Mouse (Mus musculus): Measurements from ENCODE around the gene Rbms1. TPM values are rescaled to one million over a fixed set of nuclear protein-coding genes. Genes with fewer than 3 reads are reported as not detected.
A peak's percentile ranks its signal among the peaks of the same experiment; 100 is the strongest.

Gene Rbms1
- total RNA-seq, 2 experiments from 2014 or later = 95.2 to 98.9 TPM

GRCm38 (mm10) chr2:60918401-60918800, 44.6 kb downstream of the Rbms1 start:
- DNase-seq = peak; percentile 20

DNA sequence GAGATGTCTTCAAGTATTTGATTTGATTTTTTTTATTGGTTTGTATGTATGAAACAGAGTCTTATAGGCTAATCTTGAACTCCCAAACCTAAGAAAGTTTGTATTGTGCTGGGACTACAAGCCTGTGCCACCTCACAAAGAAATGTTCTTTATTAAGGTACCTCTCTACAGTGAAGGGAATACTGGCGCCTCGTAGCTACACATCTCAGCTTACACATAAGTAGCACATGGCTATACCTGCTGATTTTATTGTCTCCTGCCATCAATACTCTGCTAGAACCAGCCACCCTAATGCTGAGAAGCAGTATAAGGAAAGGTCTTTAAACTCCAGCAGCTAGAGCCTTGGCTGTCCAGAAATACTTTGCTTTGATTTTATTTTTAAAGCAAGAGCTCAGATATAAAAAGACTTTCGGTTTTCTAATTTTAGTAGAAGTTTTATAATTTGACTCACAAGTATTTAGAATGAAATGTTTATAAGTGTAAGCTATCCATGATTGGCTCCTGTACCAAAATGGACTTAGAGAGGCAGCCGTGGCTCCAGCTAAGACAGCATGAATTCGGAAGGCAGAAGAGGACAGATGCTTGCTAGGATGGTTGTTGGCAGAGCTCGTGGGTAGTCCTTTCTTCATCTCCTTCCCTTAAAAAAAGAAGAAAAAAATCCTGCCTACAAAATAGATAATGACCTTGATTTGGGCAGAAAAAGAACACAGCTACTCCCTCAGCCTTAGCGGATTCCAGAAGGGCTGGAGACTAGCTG, 48.3 kb downstream of the Rbms1 start:
- no peak for DNase-seq

- no peak for DNase-seq
Measured at GRCm38 (mm10) chr2:60913281-60913680, 49.7 kb downstream of the Rbms1 start.

DNA sequence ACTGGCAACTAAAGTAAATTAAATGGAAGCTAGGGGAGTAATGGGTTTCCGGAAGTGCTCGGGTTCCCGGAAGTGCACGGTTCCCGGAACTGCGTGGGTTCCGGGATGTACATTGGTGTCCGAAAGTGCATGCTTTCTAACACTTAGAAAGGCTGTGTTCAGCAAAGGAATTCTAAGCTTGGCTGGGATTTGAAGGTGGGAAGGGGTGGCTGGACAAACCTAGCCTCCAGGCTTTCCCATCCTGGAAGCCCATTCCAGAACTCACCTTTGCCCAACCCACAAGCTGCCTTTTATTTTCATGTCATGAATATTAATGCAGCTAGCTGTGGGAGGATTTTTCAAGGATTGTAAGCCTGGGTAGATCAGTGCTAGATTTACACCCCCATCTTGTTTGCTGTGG, 51.3 kb downstream of the Rbms1 start:
- no peak for DNase-seq

DNA sequence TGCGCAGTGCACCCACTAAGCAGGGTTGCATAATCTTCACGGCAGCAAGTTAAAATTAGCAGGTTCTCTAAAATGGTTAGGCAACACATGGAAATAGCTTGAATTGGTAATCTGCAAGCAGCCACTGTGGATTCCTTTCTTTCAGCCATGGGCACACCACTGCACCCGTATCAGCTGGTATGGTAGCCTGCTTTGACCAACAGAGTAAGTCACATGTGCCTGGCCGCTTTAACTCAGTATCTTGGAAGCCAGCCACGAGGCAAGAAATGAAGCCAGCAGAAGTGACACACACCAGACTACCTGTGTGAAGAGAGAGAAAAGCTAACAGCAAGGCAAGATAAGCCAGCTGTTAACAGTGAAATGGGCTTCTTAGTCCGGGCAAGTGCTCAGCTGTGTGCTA, 52.2 kb downstream of the Rbms1 start:
- DNase-seq = peak; percentile 87

DNA sequence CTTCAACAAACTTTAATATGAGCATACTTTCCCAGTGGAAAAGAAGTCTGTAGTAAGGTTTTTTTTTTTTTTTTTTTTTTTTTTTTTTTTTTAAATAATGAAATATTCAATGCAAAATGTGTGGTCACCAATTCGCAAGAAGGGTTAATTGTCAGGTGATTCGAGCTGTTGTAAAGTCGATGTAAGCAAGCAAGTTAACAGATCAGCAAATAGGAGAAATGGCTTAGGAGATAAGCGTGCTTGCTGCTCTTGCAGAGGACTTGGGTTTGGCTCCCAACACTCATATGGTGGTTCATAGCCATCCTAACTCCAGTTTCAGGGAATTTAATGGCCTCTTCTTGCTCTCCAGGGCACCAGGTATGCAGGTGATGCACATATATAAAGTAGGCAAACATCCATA, 54.4 kb downstream of the Rbms1 start:
- no peak for DNase-seq

GRCm38 (mm10) chr2:60908116-60908515, 54.9 kb downstream of the Rbms1 start:
- no peak for DNase-seq

DNA sequence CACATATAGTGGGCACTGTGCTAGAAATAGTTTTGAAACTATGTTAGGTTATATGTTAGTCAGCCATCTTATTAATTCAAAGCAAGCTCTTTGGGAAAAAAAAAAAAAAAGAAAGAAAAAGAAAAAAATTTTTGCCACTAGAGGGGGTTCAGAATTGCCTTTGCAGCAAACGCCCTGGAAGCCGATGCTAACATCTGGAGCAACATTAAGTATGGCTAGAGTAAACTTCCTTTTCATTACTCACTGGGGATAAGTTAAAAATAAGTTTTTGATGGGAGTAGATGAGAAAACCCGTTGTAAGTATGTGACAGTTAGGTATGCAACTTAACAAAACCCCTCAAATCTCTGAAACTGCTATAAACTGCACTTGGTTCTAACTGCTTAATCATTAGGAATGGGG, 57.7 kb downstream of the Rbms1 start:
- DNase-seq = no peak

DNA sequence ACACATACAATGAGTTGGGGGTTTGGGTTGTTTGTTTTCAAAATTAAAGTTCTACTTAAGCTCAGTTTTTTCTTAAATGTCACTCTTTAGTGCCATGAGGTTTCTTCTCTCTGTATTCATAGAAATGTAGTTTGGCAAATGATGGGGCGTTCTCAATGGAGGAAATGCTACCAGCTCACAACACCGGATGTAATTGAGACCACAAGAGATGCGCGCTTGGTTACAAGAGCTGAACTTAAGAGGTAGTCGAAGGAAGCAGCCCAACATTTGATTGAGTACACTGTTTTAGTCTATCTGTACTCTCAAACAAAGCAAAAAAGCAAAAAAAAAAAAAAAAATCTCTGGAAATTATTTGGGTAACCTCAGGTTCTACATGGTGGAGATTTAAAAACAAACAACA, 58.9 kb downstream of the Rbms1 start:
- DNase-seq = no peak

- DNase-seq = no peak
Measured at GRCm38 (mm10) chr2:60903535-60903934, 59.5 kb downstream of the Rbms1 start.

DNA sequence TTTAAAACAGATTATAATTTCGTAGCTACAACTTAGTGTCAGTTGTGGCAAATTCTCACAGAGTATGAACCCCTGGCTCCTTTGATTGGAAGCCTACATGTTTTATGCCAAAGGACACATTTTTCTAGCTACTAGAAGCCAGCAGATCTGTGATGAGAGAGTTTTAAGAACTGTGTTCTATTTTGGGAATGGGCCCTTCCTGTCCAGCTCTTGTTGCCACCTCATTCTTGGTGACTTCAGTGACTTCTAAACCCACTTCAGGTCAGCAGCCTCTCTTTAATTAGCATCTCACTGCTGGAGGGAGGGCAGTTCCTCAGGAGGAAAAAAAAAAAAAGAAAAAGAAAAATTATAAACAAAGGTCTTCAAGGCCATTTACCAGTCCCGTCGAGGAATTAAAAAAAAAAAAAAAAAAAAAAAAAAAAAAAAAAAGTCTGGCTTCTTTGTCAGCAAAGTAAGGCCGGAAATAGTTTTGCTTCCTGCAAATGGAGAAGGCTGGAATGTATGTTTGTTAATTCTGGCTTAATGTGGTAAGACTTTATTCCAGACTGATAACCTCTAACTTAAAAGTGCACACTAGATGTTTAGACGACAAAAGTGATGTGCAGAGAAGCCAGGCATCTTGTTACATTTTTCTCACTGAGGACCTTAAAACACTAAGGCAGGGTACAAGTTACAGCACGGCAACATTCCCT, 60.4 kb downstream of the Rbms1 start:
- no peak for DNase-seq

GRCm38 (mm10) chr2:60901511-60901951, 61.5 kb downstream of the Rbms1 start:
- peak; percentile 54 for DNase-seq

GRCm38 (mm10) chr2:60901013-60901412, 62.0 kb downstream of the Rbms1 start:
- DNase-seq = no peak

DNA sequence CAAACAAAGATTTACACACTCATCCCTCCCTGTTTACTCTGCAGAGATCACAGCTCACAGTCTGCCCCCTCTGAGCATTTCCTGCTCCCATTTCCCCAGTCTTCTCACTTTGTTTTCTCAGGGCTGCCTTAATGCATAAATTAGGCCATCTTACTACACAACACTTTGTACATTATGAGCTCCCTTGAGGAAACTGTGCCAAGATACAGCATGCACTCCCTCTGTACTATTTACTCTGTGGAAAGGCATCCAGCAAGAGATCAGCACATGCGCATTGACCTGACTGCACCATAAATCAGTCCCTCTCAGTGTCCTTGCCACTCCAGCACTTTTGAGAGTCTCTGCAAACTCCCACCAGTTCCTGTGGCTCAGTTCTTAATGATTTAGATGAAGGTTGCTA, 70.0 kb downstream of the Rbms1 start:
- DNase-seq = no peak

DNA sequence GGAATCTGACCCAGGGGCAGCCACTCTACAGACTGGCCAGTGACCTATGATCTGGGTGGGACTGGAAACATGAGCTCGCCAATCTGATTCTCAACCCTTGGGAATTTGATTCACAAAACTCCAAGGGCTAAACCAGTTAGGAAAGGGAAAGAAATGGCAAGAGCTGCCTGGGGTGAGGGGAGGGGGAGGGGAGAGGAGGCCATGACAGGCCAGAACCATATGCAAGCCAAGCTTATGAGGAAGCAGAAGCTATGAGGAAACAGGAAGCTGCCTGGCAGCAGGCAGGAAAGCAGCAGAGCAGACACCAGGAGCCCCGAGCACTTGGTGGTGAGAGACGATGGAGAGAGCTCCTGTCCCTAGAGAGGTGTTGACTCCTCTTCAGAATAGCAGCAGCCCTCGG, 79.1 kb downstream of the Rbms1 start:
- no peak for DNase-seq

GRCm38 (mm10) chr2:60883043-60883365, 80.0 kb downstream of the Rbms1 start:
- no peak for DNase-seq

DNA sequence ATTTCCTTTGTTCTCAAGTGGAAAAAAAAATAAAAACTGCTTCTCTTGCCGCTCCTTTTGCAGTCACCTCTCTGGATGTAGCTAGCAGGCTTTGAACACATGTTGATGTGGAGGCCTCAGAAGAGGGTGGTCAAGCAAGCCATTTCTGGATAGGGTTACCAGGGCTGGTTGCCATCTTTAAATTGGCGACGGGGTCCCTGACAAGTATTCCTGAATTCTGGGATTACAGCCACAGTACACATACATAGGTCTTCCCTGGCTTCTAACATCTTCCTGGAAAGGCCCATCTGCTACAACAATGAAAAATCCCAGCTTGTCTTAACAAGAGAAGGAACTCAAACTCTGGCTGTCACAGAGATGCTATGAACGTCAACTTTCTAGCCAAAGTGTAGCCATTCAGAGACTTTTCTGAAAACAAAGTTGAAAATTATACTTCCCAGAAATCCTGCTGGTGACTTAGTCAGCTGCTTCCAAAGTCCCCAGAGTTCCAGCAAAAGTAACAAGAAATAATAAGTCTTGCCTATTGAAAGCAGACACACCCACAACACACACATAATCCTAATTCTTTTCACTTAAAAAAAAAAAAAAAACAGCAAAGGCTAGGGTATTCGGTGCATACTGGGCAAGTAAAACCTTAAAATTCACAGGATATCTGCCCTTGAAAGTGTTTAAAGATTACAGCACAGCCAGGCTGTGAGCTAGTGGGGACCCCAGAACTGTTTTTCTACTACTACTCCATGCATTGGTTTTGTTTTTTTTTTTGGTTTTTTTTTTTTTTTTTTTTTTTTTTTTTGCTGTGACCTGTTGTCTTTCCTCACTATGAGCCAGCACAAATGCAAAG, 80.6 kb downstream of the Rbms1 start:
- no peak for DNase-seq

DNA sequence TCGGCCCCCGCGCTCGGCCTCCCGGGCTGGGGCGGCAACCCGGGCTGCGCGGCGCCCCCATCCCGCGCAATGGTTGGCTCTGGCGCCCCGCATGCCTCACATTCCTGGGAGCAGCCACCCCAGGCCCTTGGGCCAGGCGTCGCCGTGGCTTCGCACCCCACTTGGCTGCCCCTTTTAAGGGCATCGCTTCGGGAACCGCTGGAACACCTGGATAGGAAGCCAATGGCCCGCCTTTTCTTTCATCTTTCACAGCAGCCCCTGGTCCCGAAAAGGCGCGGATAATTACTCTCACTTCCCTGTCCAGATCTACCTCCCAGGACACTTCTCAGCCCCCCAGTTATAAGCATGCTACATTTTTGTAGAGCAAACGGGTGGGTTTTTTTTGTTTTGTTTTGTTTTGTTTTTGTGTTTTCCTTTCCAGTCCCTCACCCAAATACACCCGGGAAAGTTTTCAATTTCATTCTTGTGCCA, 81.4 kb downstream of the Rbms1 start:
- DNase-seq = no peak

- DNase-seq = peak; percentile 78
Measured at GRCm38 (mm10) chr2:60880789-60881570, 82.0 kb downstream of the Rbms1 start.

DNA sequence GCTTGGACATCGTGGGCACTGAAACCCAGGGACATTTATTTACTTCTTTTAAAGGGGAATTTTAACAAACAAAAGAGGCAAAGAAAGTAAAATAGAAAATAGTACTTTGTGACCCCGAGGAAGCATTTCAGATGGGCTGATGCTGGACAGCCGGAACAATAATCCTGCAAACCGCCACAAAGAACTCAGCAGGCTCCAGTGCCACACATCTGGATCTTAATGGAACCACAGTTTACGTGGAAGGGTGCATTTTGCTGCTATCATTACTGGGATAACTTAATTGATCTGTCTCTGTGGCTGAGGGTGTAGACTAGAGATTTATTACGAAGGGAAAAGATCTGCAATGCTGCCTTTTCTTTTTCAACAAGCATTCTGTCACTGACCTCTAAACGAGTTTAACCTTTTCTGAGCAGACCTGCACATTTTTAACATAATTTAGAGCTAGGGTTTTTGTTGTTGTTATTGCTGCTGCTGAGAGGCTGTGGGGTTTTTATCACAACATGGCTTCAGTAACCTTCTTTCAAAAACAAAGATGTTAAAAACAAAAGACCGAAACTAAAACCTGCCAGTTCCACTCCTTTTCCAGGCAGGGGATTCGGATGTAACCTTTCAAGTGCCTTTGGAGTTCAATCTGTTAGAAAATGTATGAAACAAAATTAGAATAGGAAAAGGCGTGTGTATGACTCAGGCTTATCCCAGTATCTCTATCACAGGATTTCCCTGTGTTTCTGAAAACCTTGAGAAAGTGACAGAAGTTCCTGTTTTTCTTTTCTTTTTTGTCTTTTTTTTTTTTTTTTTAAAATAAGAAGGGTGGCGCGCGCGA, 82.8 kb downstream of the Rbms1 start:
- no peak for DNase-seq

DNA sequence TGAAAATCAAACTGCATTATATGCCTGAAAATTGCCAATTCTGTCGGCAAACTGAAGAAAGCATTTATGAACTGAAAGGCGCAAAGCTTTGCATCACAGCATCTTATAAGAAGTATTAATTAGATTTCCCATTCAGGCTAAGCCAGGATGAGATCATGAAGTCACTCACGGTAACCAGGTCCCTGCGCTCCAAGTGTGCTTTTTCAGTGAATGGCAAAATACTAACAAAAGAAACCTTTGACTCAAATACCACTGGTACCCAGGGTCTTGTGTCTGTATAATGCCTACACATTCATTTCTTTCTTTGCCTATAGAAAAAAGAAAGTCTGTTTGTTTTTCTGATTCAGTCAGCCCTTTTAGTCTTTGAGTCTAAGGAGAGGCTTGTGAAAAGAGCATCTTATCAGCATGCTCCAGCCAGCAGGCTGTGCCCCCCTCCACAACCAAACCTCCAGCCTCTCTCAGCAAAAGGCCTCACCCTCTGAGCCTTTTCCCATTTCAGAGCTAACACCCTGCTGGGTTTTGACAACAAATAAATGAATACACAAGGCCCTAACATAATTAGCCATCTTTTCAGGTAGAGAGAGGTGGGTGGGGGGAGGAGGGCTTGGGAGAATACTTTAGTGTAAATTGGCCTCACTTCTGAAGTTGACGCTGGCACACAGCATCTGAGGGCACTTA, 83.7 kb downstream of the Rbms1 start:
- peak; percentile 4 for DNase-seq

Measured in heart, postnatal 4 days (tissue).